Mouse (Mus musculus) ES-E14 (cell line): ENCODE results near the gene Chst15. TPM values are rescaled to one million over a fixed set of nuclear protein-coding genes. Genes with fewer than 3 reads are reported as not detected.

Source experiments
- DNase-seq: peaks from one replicate; pipeline ENCODE4 v3.0.0-alpha.2; 2013; ENCODE audit warnings: low read depth, low spot score
- H3K27ac ChIP-seq: 2 replicates; pipeline ENCODE4 v1.5.1; 2012; ENCODE audit warnings: low read depth, mild to moderate bottlenecking, low read length, moderate library complexity, mixed read lengths; ENCODE audit not compliant: poor library complexity, insufficient read depth, severe bottlenecking
- H3K36me3 ChIP-seq: 2 replicates; pipeline ENCODE4 v1.6.1; 2012; ENCODE audit warnings: mild to moderate bottlenecking, low read length, moderate library complexity, mixed read lengths; ENCODE audit not compliant: control insufficient read depth, poor library complexity, insufficient read depth, severe bottlenecking
- H3K4me1 ChIP-seq, 2 experiments: fragments of 150-350 bp in 1 of 2; sonication (generic) in 1 of 2; 2 replicates each; pipeline ENCODE4 v1.6.1; 2012; ENCODE audit warnings: low read length in 2 of 2, mild to moderate bottlenecking in 1 of 2, mixed read lengths in 1 of 2; ENCODE audit not compliant: control insufficient read depth in 2 of 2, insufficient read depth in 2 of 2, poor library complexity in 1 of 2
- H3K4me3 ChIP-seq, 2 experiments: fragments of 150-350 bp in 1 of 2; sonication (generic) in 1 of 2; 2 replicates each; pipeline ENCODE4 v1.5.1; 2012; ENCODE audit warnings: low read length in 2 of 2, low read depth in 1 of 2, mild to moderate bottlenecking in 1 of 2, mixed read lengths in 1 of 2; ENCODE audit not compliant: insufficient read depth in 1 of 2, poor library complexity in 1 of 2, severe bottlenecking in 1 of 2
- H3K9ac ChIP-seq: 2 replicates; pipeline ENCODE4 v1.6.1; 2012; ENCODE audit warnings: low read depth, mild to moderate bottlenecking, low read length, mixed read lengths; ENCODE audit not compliant: poor library complexity, insufficient read depth, severe bottlenecking
- H3K9me3 ChIP-seq: fragments of 150-350 bp; sonication (generic); 2 replicates; pipeline ENCODE4 v1.6.1; 2012; ENCODE audit warnings: low read depth, mild to moderate bottlenecking, low read length; ENCODE audit not compliant: control insufficient read depth, insufficient read depth
- CHD2 ChIP-seq: IDR thresholded peaks from 2 replicates; pipeline ENCODE4 v1.6.1; 2014; ENCODE audit warnings: mild to moderate bottlenecking, low read depth, low read length, inconsistent platforms
- HCFC1 ChIP-seq: IDR thresholded peaks from 2 replicates; pipeline ENCODE4 v1.6.1; 2012; ENCODE audit warnings: low read length, inconsistent platforms, borderline replicate concordance; ENCODE audit not compliant: insufficient read depth
- MAFK ChIP-seq: IDR thresholded peaks from 2 replicates; pipeline ENCODE4 v1.6.1; 2014; ENCODE audit warnings: mild to moderate bottlenecking, low read depth, low read length, inconsistent platforms; ENCODE audit not compliant: insufficient read depth
- ZC3H11A ChIP-seq: IDR thresholded peaks from 2 replicates; pipeline ENCODE4 v1.6.1; 2012; ENCODE audit warnings: low read depth, mild to moderate bottlenecking, inconsistent platforms, low read length, borderline replicate concordance
- ZNF384 ChIP-seq: IDR thresholded peaks from 2 replicates; pipeline ENCODE4 v1.6.1; 2012; ENCODE audit warnings: low read depth, low read length, inconsistent platforms
- in situ Hi-C, 2 experiments: fragments of 600-800 bp; cut with MboI; formaldehyde crosslinking; loops; one replicate each; pipeline ENCODE4 v1.15.1; 2025; ENCODE audit warnings: low sequenced_read_pairs in 2 of 2, inconsistent platforms in 1 of 2; ENCODE audit not compliant: unreplicated experiment in 2 of 2
- total RNA-seq: library from RNA; depleted of rRNA; stranded (reverse); fragments of 300-350 nt; gene quantifications from 2 replicates; pipeline ENCODE4 v1.2.3, GENCODE M21; 2012

Gene Chst15
- total RNA-seq, 1 experiment: 8.4 TPM

GRCm38 (mm10) chr7:132210616-132211015 is 106.4 kb downstream of the Chst15 start:
- Histone ChIP-seq H3K27ac (no peak overlapping the region), H3K9ac (no peak overlapping the region), H3K4me3 (no peak overlapping the region), H3K9me3 (no peaks in the 10 kb centered on the region), H3K4me1 (no peaks in the 10 kb centered on the region), H3K36me3 (no peaks in the 10 kb centered on the region)
- TF ChIP-seq MAFK: no peak
- no peak for TF ChIP-seq HCFC1
- TF ChIP-seq ZC3H11A: no peak
- TF ChIP-seq CHD2: no peak
- TF ChIP-seq ZNF384: no peak
- no peak for DNase-seq
- in situ Hi-C loops: loop anchor here (5.0 to 10.0 kb wide), 2 partner anchors 308 to 316 kb away; no protein-coding TSS in a partner anchor

GRCm38 (mm10) chr7:132208946-132209651 is 107.9 kb downstream of the Chst15 start:
- no peak overlapping the region for H3K9ac ChIP-seq
- no peaks in the 10 kb centered on the region for H3K4me1 ChIP-seq
- no peaks in the 10 kb centered on the region for H3K36me3 ChIP-seq
- in situ Hi-C loops: no loop called here
- no peak overlapping the region for H3K27ac ChIP-seq
- H3K4me3 ChIP-seq: no peak overlapping the region
- no peak for TF ChIP-seq ZNF384
- no peak for TF ChIP-seq CHD2
- no peak for TF ChIP-seq ZC3H11A
- TF ChIP-seq HCFC1: no peak
- no peak for TF ChIP-seq MAFK
- no peaks in the 10 kb centered on the region for H3K9me3 ChIP-seq
- no peak for DNase-seq

GRCm38 (mm10) chr7:132204073-132204612 is 112.9 kb downstream of the Chst15 start:
- no peak for DNase-seq
- in situ Hi-C loops: no loop called here

GRCm38 (mm10) chr7:132199686-132200085 is 117.3 kb downstream of the Chst15 start:
- no peak overlapping the region for H3K9ac ChIP-seq
- no peak overlapping the region for H3K4me3 ChIP-seq
- DNase-seq: no peak
- TF ChIP-seq CHD2 (no peak), ZNF384 (no peak), HCFC1 (no peak), MAFK (no peak), ZC3H11A (no peak)
- no peaks in the 10 kb centered on the region for H3K9me3 ChIP-seq
- H3K36me3 ChIP-seq: no peaks in the 10 kb centered on the region
- H3K4me1 ChIP-seq: no peaks in the 10 kb centered on the region
- H3K27ac ChIP-seq: no peak overlapping the region
- in situ Hi-C loops: no loop called here

More at GRCm38 (mm10) chr7:132204073-132204612, 112.9 kb downstream of the Chst15 start:
- no peak overlapping the region for H3K4me3 ChIP-seq
- no peaks in the 10 kb centered on the region for H3K4me1 ChIP-seq
- no peak overlapping the region for H3K9ac ChIP-seq
- H3K9me3 ChIP-seq: no peaks in the 10 kb centered on the region
- TF ChIP-seq ZC3H11A (no peak), CHD2 (no peak), HCFC1 (no peak), MAFK (no peak), ZNF384 (no peak)
- no peak overlapping the region for H3K27ac ChIP-seq
- no peaks in the 10 kb centered on the region for H3K36me3 ChIP-seq
